Mouse (Mus musculus) layer of hippocampus, postnatal 10 days (tissue): ENCODE measurements around the gene Tigd3. TPM values are rescaled to one million over a fixed set of nuclear protein-coding genes. Genes with fewer than 3 reads are reported as not detected.
"Not testable (repeated sequence)": the region's sequence is repeated elsewhere in the genome, so short reads cannot be mapped to it uniquely, and the experiment has no call there.

ENCODE experiments used
- DNase-seq, 2 experiments: peaks; one replicate each; pipeline ENCODE4 v3.0.0; 2021; ENCODE audit warnings: low spot score in 2 of 2
- total RNA-seq, 2 experiments: library from RNA; stranded (reverse); gene quantifications; 2 replicates each; pipeline ENCODE4 v1.2.3; 2021

Gene Tigd3
- total RNA-seq, 2 experiments from 2014 or later, result 4.4 to 5.5 TPM

DNA sequence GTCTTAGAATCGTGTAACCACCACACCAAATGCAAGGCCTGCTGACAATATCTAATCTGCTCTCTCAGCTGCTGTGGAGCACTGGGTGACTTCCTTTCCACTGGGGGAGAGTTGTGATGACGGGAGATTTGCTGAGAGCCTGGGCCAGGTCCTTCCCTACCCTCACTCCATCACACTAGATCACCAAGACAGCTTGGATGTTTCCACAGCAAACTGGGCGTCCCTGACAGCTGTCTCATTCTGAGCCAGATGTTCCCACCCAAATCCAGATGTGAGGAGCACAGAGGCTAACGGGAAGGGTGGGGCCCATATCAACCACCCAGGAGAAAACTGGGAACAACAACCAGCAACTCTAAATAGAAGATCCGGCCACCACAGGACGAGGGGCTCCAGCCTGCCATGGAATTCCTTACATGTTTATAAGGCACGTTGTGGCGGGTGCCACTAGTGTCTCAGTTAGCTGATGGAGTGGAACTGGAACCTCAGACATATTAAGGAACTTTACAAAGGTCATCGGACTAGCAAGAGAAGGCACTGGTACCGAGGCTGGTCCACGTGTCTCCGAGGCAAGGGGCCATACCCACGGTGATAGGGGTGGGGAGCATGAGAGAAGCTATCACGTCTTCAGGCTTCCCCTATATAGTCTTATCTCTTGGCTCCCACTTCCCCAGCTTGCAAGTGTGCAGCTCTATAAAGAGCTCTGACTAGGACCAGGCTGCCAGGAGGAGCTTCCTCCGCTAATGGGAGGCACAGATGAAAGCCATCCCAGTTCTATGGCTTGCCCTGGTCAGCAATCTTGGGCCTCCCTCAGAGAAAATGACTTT is 28.4 kb upstream of the Tigd3 start:
- DNase-seq, result no peak

DNA sequence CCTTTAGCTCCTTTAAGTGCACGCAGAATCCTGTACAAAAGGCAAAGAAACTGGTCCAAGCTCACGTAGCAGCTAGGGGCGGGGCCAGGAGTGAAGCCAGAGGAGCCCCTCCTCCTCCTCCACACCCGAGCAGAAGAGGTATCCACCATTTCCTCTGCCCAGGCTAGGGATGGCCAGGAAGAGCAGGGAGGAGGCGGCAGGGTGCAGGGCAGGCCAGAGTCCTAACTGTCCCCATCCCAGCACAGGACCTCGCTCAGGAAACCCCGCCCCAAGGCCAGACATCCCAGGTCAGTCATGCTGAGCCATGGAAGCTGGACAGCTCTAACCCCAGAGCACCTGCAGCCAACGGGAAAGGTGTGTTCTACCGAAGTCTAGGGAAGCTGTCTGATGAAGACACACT is 27.8 kb upstream of the Tigd3 start:
- no peak for DNase-seq

DNA sequence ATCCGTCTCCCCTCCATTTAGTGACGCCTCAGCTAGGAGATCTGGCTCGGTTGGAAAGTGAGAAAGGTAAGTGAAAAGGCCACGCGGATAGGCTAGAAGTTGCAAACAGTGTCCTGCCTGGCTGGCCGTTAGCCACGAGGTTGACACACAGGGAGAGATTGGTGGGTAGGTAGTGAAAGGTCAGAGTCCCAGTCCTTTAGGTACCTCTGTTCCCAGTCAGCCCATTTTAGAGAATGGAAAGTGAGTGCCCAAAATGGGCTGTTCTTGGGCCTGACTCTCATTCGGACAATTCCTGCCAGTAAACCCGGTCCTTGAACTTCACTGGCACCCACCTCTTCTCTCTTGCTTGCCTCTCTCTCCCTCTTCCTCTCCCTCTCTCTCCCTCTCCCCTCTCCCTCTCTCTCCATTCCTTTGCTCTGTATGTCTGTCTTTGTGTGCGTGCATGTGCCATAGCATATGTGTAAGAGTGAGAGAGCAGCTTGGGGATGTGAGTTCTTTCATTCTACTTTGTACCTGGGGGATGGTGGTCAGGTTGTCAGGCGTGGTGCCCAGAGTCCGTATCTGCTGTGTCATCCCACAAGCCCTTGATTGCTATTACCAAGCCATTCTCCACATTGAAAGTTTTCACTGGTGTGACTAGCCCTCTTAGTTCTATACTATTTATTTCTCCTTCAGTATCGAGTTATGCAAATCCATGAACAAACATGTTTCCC is 19.2 kb upstream of the Tigd3 start, which contains the start of gene Dpf2:
Gene Dpf2 (minus strand): TSS at position 4 of the 713 bp plus-strand sequence.
- DNase-seq, result no peak

DNA sequence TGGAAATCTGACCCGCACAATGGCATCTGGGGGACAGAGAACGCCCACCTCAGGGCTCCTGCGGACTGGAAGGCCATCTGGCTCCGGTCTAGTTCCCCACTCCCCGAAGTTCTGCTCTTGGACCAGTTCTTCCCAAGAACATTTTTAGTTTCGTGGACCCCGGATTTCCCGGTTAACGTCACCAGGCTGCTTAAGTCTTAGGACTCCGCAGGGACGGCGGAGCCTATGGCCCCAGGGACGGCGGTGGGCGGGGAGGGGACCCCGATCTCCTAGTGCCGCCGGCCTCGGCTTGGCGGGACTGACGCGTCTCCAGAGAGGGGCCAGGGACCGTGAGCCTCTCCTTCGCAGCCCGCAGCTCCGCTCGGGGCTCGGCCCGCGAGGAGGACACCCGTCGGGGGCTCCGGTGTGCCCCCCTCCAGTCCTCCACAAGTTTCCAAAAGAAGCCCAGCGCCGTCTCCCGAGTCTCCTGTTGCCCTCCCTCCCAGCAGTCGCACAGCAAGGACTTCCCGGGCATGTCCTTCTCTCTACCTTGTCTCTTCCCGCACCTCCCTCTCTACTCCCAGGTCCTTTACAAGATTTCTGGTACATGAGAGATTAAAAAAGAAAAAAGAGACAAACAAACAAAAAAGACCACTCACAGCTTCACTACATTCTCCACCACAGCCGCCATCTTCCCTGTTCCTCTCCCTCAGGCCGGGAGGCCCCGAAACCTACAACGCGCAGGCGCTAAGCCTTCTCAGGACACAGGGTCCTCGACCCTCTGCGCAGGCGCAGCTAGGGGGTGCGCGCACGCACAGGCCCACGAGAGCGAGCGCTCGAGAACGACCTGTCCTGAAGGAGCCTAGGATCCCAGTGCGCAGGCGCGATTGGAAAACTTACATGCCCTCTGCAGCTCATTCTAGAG is 18.4 kb upstream of the Tigd3 start:
- DNase-seq, result peak; percentile 98 to 99

DNA sequence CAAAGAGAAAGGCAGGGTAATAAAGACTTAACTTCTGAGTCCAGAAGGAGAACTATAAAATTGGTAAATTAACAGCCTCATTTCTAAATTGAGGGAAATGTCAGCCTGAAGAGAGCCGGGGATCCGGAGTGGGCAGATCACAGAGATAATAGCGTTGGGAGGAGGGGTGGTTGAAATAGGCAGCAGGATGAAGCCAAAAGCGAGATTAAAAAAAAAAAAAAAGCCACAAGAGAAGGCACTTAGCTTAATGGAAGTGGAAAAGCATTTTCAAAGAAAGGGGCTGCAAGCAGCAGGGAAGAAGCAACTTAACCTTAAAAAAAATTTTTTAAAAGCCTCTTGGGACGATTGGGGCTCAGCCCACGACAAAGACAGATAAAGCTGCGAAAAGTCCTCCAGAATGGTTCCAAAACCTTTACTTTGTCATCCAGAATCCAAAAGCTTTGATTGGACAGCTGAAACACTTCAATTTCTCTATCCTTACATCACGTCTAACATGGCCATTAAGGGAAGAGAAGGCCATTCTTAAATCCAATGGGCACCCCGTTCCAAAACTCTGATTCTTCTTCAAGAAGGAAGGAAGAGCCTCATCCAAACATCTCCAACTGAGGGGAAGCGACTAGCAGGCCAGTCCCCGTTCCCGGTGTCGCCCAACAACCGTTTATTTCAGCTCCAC is 17.6 kb upstream of the Tigd3 start:
- DNase-seq, result no peak

DNA sequence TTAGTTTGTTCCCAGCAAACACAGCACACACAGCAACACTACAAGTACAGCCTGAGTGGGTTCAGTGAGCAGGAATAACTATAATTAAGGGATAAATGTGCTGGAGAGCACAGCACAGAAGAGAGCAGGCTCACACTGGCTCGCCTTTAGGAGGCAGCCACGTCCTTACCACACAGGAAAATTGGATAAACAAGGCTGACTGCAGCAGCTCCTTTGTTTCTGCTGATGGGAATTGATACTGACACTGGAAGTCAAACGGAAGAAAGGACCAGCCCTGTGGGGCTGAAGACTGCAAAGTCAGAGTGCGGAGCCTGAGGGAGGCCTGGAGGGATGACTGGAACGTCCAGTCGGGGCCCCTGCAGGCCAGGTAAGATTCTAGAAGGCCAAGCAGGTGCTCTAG is 16.3 kb upstream of the Tigd3 start:
- DNase-seq, result no peak

DNA sequence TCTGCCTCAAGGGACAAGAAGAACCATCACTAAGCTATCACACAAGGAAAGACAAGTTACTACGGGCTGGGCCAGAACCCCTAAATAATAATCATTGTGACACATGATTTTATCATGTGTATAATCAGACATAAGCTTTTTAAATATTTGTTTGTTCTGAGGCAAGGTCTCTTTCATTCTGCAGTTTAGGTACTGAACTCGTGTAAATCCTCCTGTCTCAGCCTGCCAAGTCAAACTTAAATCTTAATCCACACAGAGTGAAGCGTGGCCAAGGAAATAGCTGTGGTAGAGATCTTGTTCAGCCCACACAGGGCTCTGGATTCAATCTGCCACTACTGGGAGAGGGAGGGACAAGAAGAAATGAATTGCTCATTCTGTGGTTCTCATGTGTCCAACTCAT is 13.3 kb upstream of the Tigd3 start:
- DNase-seq, result no peak

DNA sequence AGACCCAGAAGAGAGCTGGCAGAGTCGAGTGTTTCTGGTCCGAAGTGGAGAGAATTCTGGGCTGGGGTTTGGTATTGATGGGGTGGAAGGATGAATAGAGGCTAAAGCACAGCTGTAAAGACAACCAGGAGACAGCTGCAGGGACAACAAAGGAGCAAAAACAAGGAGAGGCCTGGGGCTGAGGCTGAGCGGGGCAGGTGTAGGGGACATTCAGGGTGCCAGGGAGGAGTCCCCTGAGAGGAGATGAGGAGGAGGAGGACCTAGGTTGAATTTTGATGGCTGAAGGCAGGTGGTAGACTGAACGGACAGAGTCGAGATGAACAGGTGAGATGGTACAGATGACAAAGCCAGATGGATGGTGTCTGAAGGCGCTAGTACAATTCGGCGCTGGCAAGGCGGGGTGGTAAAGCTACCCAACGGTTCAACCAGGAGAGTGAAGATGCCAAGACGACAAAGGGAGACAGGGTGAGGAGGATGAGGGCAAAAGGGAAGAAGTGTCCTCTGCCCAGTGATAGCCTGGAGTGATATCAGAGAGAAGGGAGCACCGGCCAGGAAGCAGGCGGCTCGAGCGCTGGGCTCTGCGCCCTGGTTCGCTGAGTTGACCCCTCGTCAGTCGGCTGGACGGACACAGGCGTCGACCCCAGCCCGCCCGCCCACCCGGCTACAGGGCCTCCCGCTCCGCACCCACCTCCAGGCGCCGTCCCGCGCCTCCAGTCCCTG is 507 bp downstream of the Tigd3 start:
- DNase-seq, result no peak

DNA sequence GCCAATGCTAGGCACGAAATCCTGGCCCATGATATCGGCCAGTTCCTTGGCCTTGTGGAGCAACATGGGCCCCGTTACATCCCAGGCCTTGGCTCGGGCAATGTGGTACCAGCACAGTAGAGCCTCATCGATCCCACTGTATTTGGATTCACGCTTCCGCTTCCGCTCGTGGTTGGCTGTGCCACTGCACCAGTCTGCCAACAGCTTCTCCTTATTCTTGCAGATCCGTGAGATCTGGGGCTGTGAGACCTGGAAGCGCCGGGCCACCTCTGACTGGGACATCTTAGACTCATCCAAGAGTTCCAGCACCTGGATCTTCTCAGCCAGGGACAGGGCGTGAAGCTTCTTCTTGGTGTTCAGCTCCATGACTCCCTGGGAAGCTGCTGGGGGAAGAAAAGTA is 1.2 kb downstream of the Tigd3 start:
- no peak for DNase-seq

DNA sequence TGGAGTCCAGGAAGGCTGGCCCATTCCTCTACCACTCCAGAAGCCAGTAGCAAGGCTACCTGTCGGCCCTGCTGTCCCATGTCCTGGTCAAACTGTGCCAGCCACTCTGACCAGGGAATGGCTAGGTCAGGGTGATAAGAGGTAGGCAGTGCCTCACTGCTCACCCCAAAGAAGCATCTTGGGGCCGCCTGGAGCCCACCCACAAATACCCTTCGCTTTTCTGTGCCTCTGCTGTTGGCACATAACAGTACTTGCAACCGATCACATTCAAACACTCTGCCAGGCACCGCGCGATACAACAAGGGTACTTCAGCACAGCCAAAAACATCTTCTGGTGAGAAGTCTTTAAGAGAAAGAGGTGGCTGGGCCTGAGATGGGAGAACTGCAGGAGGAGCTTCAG is 1.7 kb downstream of the Tigd3 start:
- no peak for DNase-seq

DNA sequence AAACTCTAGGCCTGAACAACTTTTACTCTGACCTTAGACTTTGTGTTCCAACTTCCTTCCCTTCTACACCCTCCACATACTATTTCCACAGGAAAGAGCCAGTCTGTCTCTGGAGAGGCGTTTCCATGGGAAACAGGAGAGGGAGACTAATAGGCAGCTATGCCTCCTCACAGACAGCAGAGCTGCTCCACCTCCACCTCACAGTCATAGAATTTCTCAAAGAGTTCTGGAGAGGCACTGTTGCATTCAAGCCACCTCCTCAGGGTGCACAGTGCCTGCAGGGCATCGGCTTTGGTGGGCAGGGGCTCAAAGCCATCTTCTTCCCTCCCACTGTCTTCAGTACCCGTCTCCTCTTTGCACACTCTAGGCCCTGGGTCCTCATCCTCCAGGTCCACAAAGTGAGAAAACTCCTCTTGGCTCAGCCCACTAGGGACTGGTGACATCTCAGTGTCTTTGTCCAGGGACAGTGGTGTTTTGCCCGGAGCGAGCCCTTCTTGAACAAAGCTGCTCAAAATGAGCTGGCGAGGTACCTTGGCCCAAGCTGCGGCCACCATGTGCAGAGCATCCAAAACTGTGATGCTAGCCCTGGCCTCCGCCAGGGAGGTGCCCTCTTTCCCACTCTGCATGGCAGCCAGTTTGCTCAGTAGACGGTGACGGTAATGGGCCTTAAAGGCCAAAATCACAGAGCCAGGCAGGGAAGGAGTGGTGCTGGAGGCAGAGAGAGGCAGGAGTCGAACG is 2.3 kb downstream of the Tigd3 start:
- no peak for DNase-seq

DNA sequence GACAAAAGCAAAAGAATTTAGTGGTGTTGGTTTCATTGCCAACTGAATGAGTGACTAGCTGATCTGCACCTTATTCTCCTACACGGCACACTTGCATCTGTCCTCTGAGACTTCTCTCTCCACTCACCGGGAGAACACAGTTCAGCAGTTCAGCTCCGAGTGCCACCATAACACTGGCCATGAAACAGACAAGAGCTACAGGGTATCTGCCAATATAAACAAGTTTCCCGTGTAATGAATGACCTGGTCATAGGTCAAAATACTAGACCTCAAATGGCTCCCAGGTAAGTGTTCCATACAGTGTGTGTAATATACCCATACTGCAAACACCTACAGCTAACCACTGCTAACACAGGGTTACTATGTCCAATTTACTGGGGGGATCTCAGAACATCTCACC is 4.7 kb downstream of the Tigd3 start:
- no peak for DNase-seq

DNA sequence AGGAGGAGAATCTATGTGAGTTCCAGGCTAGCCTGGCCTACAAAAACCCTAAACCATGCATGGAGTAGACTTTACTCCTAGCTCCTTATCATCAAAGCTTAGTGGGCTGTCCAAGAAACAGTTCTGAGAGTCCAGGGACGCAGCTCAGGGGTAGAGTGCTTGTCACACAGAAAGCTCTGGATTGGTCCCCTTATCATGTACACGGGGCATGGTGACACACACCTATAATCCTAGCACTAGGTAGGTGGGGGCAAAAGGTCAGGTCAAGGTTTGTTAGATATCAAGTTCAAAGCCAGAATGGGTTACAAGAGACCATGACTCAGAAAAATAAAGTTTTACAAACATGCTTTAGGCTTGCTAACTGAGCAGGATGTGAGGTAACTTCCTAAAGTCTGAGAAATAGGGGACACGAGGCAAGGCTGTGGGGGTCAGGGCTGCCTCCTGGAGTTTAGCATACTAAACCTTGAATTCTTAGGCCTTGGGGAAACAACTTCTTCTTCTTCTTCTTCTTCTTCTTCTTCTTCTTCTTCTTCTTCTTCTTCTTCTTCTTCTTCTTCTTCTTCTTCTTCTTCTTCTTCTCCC is 6.6 kb downstream of the Tigd3 start:
- no peak for DNase-seq

DNA sequence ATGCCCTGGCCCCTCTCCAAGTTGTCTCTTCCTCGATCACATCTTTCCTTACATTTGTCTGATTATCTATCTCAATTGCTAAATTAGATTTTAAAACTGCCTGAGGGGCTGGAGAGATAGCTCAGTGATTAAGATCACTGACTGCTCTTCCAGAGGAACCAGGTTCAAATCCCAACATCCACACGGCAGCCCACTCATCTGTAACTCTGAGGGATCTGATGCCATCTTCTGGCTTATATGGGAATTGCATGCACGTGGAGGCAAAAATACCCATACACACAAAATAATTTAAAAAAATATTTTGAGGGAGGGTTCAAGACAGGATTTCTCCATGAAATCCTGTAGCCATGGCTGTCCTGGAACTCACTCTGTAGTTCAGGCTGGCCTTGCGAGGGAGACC is 8.1 kb downstream of the Tigd3 start:
- DNase-seq, result no peak

DNA sequence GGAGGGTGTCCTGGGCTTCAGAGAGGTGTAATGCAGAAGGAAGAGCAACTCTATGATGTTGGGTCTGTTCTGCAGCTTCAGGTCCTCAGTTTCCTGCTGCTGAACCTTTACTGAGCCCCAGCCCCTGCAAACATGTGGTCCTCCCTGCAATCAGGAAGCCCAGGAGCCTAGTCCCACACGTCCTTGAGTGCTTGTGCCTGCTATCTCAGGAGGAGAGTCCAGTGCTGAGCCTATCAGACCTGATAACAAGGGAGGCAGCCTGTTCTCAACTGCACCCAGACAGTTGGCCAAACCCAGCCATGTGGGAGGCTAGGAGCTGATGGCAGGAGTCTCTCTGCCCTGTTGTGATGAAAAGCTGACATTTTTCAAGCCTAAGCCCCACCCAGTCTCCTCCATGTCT is 10.0 kb downstream of the Tigd3 start:
- DNase-seq, result no peak

DNA sequence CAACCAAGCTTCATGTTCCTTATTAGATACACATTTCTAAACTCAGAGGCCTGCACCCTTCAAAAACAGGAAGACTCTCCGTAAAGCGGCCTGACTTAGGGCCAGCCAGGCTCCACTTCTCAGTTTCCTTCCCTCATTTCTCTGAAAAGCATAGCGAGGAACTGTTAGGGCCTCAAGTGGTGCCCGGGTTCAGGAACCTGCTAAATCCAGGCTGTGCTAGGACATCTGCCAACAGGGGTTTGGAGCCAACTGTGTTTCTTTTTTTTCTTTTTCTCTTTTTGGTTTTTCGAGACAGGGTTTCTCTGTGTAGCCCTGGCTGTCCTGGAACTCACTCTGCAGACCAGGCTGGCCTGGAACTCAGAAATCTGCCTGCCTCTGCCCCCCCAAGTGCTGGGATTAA is 11.9 kb downstream of the Tigd3 start:
- not testable (repeated sequence) for DNase-seq

DNA sequence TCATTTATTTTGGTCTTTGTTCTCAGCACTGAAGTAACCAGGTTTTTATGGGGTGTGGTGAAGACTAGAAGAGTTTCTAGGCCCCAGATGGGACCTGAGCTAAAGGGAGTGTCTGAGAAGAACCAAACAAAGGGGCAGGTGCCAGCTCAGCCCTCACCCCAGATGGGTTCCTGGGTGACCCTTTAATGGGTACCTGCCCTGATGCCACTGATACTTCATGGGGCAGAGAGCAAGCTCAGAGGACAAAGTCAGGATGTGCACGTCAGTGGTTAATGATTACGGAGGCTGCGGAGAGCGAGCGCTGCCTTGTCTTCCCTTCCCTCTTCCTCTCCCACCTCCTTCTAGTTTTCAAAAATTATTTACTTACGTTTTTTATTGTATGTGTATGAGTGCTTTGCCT is 12.8 kb downstream of the Tigd3 start:
- DNase-seq, result no peak

DNA sequence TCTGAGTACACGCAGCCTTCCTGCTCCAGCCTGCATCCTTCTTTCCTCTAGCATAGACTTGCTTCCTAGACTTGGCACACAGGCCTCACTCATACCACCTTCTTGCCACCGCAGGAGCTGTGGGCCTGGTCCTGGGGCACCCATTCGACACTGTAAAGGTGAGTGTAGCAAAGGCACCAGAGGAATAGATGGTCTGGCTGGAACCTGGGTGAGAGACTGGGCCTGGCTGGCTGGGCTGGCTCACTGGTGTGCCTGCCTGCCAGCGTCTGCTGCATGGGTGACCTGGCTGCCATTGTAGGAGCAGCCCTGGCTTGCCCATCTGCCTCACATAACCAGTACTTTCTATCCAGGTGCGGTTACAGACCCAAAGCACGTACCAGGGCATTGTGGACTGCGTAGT is 14.2 kb downstream of the Tigd3 start:
- no peak for DNase-seq

DNA sequence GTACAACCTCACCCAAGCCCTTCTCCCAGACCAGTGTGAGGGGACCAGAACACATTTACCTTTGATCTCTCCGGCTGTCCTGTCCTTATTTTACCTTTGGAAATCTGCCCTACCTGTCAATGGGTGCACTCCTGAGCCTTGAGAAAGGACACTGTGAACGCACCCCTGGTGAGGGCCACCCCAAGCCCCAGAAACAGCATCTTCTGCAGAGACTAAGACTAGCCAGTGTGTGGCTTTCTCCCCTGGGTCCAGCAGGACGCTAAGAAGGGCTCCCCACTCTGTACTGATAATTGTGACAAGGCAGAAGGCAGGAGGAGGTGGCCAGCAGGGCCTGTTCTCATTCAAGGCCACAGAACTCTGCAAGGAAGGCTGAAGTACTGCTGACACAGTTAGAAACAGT is 15.0 kb downstream of the Tigd3 start:
- DNase-seq, result no peak

DNA sequence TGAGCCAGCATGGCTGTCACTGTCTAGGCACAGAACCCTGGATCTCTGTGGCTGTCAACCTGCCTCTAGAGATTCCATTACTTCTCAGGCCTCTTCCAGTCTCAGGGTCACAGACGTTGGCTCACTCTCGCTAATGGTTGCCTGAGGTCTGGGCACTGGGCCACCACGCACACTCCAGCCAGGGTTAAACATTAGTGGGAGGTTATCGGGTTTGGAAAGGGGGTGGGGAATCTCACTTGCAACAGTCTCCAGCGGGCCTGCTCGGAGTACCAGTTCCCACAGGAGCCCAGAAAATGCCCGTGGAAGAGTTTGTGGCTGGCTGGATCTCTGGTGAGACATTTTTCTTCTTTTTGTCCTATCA is 15.6 kb downstream of the Tigd3 start:
- DNase-seq, result no peak
